Mouse (Mus musculus) hindbrain, postnatal 0 days (tissue): Measurements from ENCODE around the gene Bpgm. TPM values are rescaled to one million over a fixed set of nuclear protein-coding genes. Genes with fewer than 3 reads are reported as not detected.

ENCODE experiments used
- ATAC-seq: fragments of 200-750 bp; cut with Nextera tagmentation; 2 replicates; pipeline ENCODE4 v1.8.0; 2017; ENCODE audit warnings: mild to moderate bottlenecking, moderate TSS enrichment, moderate library complexity
- DNase-seq: peaks from one replicate; pipeline ENCODE4 v3.0.0-alpha.2; 2015; ENCODE audit warnings: low spot score
- H3K27ac ChIP-seq: fragments of 300-500 bp; sonication (generic); 2 replicates; pipeline ENCODE4 v1.5.1; 2014; ENCODE audit warnings: mild to moderate bottlenecking
- H3K27me3 ChIP-seq: fragments of 300-500 bp; sonication (generic); 2 replicates; pipeline ENCODE4 v1.6.1; 2014; ENCODE audit warnings: low read length, mixed read lengths; ENCODE audit not compliant: insufficient read depth
- H3K36me3 ChIP-seq: fragments of 300-500 bp; sonication (generic); 2 replicates; pipeline ENCODE4 v1.6.1; 2014; ENCODE audit warnings: low read length, mixed read lengths; ENCODE audit not compliant: insufficient read depth
- H3K4me1 ChIP-seq: fragments of 300-500 bp; sonication (generic); 2 replicates; pipeline ENCODE4 v1.6.1; 2014; ENCODE audit warnings: antibody characterized with exemption, low read length, mixed read lengths; ENCODE audit not compliant: insufficient read depth
- H3K4me2 ChIP-seq: fragments of 300-500 bp; sonication (generic); 2 replicates; pipeline ENCODE4 v1.6.1; 2014; ENCODE audit warnings: low read depth, mild to moderate bottlenecking, low read length, moderate library complexity, mixed read lengths
- H3K4me3 ChIP-seq: fragments of 300-500 bp; sonication (generic); 2 replicates; pipeline ENCODE4 v1.5.1; 2014; ENCODE audit warnings: low read length
- H3K9ac ChIP-seq: fragments of 300-500 bp; sonication (generic); replicated peaks from 2 replicates; pipeline ENCODE4 v1.6.1; 2014; ENCODE audit warnings: mild to moderate bottlenecking, low read length, moderate library complexity, mixed read lengths
- H3K9me3 ChIP-seq: fragments of 300-500 bp; sonication (generic); 2 replicates; pipeline ENCODE4 v1.6.1; 2016; ENCODE audit warnings: low read length, mixed read lengths
- CTCF ChIP-seq: IDR thresholded peaks from 2 replicates; pipeline ENCODE4 v1.5.1; 2016; ENCODE audit warnings: antibody characterized with exemption, control low read depth, low read depth
- WGBS: fragments of 180-500 bp; shearing (Covaris S2); extraction: QIAGEN DNeasy Blood & Tissue Kit; methylation state at CpG from one replicate; pipeline ENCODE4 v1.1.7; 2014; 5-methylcytosine and 5-hydroxymethylcytosine counted together
- polyA plus RNA-seq: library from polyadenylated mRNA; unstranded; fragments of >200 nt; fragmentation: Nextera tagmentation; extraction: Ambion mirVana; gene quantifications from 2 replicates; pipeline ENCODE4 v1.2.1, GENCODE M21; 2015
- total RNA-seq: library from RNA; depleted of rRNA; stranded (reverse); fragments of >200 nt; gene quantifications from 2 replicates; pipeline ENCODE4 v1.2.3, GENCODE M21; 2014

Bpgm gene
- total and polyA plus RNA-seq, 2 experiments from 2014 or later, result 43.2 to 73.9 TPM

GRCm38 (mm10) chr6:34514655-34515054 lies 38.6 kb downstream of the Bpgm start:
- Histone ChIP-seq H3K27ac (0 out of 2 replicates have a peak overlapping the region, but pooled peaks have one; percentile 16), H3K27me3 (no peaks in the 10 kb centered on the region), H3K36me3 (no peaks in the 10 kb centered on the region), H3K4me2 (no peak overlapping the region), H3K4me3 (no peak overlapping the region), H3K9me3 (no peaks in the 10 kb centered on the region), H3K9ac (no peak overlapping the region), H3K4me1 (no peaks in the 10 kb centered on the region)
- DNase-seq, result peak; percentile 74
- WGBS, result 41% methylated on average over 5 of the region's 5 CpGs
- TF ChIP-seq CTCF, result peak; percentile 68
- ATAC-seq, result no peak

- no peak for ATAC-seq
- Histone ChIP-seq H3K27ac (0 out of 2 replicates have a peak overlapping the region, but pooled peaks have one; percentile 16), H3K4me1 (no peaks in the 10 kb centered on the region), H3K9me3 (no peaks in the 10 kb centered on the region), H3K9ac (no peak overlapping the region), H3K36me3 (no peaks in the 10 kb centered on the region), H3K4me3 (no peak overlapping the region), H3K4me2 (no peak overlapping the region), H3K27me3 (no peaks in the 10 kb centered on the region)
- peak; percentile 24; the same call in 1 of the 2 replicates for TF ChIP-seq CTCF
- DNase-seq, result no peak
- WGBS, result 65% methylated on average over 10 of the region's 10 CpGs
Observed at GRCm38 (mm10) chr6:34515098-34515782, 39.2 kb downstream of the Bpgm start.

DNA sequence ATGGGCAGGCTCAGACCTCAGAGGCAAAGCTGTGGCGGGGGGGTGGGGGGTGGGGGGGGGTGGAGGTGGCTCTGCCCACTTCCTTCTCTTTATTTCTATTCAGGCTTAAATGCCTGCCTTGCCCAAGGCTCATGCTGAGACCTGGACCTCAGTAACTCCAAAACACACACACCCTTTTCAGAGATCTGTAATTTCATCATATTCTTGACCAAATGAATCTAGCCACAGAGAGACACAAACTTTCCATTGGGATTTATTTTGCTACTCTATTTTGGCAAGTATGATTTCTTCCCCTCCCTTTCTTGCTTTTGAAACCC lies 39.7 kb downstream of the Bpgm start:
- no peak for ATAC-seq
- Histone ChIP-seq H3K4me2 (no peak overlapping the region), H3K27me3 (no peaks in the 10 kb centered on the region), H3K9ac (no peak overlapping the region), H3K4me1 (no peaks in the 10 kb centered on the region), H3K36me3 (no peaks in the 10 kb centered on the region), H3K27ac (no peak overlapping the region), H3K9me3 (no peaks in the 10 kb centered on the region), H3K4me3 (no peak overlapping the region)
- no peak for TF ChIP-seq CTCF
- DNase-seq, result no peak
- WGBS, result no CpG with 5 or more reads among the region's 1 CpGs

GRCm38 (mm10) chr6:34517750-34518149 lies 41.7 kb downstream of the Bpgm start:
- WGBS, result 84% methylated on average over 5 of the region's 5 CpGs
- Histone ChIP-seq H3K27ac (no peak overlapping the region), H3K4me3 (no peak overlapping the region), H3K9me3 (no peaks in the 10 kb centered on the region), H3K36me3 (no peaks in the 10 kb centered on the region), H3K27me3 (no peaks in the 10 kb centered on the region), H3K4me2 (no peak overlapping the region), H3K9ac (no peak overlapping the region), H3K4me1 (no peaks in the 10 kb centered on the region)
- no peak for TF ChIP-seq CTCF
- DNase-seq (no peak), ATAC-seq (no peak)

DNA sequence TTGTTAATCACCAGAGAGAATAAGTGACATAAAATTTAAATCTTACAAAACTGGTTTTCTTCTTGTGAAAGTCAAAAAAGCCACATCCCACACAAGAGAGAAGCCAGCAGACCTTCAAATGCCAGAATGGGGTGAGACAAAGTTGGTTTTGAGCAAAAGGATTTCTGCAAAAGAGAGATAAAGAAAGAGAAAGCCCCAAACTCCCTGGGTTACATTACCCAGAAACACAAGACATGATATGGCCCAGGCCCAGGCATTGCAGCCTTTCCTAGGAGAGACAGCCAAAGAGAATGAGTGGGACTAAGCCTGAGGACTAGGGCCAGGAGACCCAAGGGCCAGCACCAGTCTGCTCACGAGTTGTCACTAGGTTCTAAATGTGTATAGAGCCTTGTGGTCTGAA lies 43.1 kb downstream of the Bpgm start:
- 76% methylated on average over 1 of the region's 1 CpGs for WGBS
- DNase-seq (no peak), ATAC-seq (no peak)
- H3K4me1 ChIP-seq, result no peaks in the 10 kb centered on the region
- H3K36me3 ChIP-seq, result no peaks in the 10 kb centered on the region
- H3K4me2 ChIP-seq, result no peak overlapping the region
- no peak overlapping the region for H3K9ac ChIP-seq
- no peak for TF ChIP-seq CTCF
- H3K4me3 ChIP-seq, result no peak overlapping the region
- H3K27ac ChIP-seq, result no peak overlapping the region
- no peaks in the 10 kb centered on the region for H3K27me3 ChIP-seq
- no peaks in the 10 kb centered on the region for H3K9me3 ChIP-seq

DNA sequence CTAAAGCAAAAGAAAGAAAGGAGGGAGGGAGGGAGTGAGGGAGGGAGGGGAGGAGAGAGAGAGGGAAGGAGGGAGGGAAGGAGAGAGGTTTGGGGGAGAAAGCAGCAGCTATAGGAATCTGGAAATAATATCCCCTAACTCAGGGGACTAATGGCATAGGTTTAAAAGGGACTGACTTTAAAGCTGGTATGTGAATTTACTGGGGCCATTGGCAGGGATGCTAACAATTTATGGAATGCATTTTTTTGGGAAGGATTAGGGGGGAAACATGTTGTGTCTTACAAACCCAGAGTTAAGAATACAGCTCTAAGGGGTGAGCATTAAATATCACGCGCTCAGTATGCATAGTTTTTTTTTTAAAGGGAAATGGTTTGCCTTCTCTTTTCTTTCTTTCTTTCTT lies 44.5 kb downstream of the Bpgm start:
- WGBS, result 86% methylated on average over 2 of the region's 2 CpGs
- Histone ChIP-seq H3K4me3 (no peak overlapping the region), H3K36me3 (no peaks in the 10 kb centered on the region), H3K4me1 (no peaks in the 10 kb centered on the region), H3K9ac (no peak overlapping the region), H3K27me3 (no peaks in the 10 kb centered on the region), H3K4me2 (no peak overlapping the region), H3K27ac (no peak overlapping the region), H3K9me3 (no peaks in the 10 kb centered on the region)
- ATAC-seq (no peak), DNase-seq (no peak)
- TF ChIP-seq CTCF, result no peak

DNA sequence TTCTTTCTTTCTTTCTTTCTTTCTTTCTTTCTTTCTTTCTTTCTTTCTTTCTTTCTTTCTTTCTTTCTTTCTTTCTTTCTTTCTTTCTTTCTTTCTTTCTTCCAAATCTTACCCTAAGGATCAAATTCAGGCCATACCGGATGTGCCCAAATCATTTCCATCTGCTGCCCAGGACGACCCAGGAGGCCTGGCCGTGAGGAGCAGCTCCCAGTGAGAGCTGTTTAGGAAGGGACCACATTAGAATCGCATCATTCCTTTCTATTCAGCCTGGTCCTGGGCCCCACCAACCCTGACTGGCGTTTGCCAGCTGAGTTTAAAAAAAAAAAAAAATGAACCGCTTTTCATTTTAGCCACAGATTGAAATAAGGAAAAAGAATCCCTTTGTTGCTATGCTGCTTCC lies 44.9 kb downstream of the Bpgm start:
- H3K27ac ChIP-seq, result no peak overlapping the region
- no peaks in the 10 kb centered on the region for H3K4me1 ChIP-seq
- no peaks in the 10 kb centered on the region for H3K9me3 ChIP-seq
- H3K27me3 ChIP-seq, result no peaks in the 10 kb centered on the region
- DNase-seq (no peak), ATAC-seq (no peak)
- no peak overlapping the region for H3K4me2 ChIP-seq
- H3K9ac ChIP-seq, result no peak overlapping the region
- no peak overlapping the region for H3K4me3 ChIP-seq
- no peaks in the 10 kb centered on the region for H3K36me3 ChIP-seq
- 23% methylated on average over 6 of the region's 6 CpGs for WGBS
- no peak for TF ChIP-seq CTCF
